Mouse (Mus musculus): ENCODE data around the gene Gm9603.
"Not testable (repeated sequence)": the region's sequence is repeated elsewhere in the genome, so short reads cannot be mapped to it uniquely, and the experiment has no call there.

Gm9603 gene

GRCm38 (mm10) chr14:5687357-5687756 is at the start of gene Gm9603:
TSS of gene Gm9603 (minus strand) at chr14:5687457.
- DNase-seq, result not testable (repeated sequence)

- DNase-seq, result not testable (repeated sequence)
These were observed 54.3 kb downstream of the Gm9603 start, which contains the start of gene Gm8265 for GRCm38 (mm10) chr14:5632928-5633327. TSS of gene Gm8265 (minus strand) at chr14:5633028.

Measured in kidney, adult 18-20 months (tissue).